Mouse (Mus musculus): ENCODE data around the gene Bdnf.

The Bdnf gene

GRCm38 (mm10) chr2:109674532-109674931, at the start of gene Bdnf:
TSS of gene Bdnf (plus strand) at chr2:109674700.
- DNase-seq (ENCODE audit: low spot score in 2 of 2): no peak

DNA sequence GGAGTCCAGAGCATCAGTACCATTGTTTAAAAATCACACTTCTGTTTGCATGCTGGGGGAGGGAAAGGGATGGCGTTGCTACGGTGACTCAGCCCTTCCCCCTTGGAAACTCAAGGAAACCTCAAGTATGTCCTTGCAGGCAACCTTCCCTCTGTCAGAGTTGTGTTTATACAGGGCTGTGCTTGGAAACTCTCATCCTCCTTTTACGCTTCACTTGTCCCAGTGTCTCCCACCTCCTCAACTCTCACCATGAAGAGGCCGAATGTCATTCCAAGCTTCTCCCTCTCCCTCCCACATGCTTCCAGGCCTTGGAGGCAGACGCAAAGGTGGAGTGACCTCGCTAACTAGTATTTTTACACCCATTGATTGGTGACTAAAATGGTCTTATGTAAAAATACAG, 47.6 kb upstream of the Bdnf start:
- DNase-seq (ENCODE audit: low spot score in 2 of 2): no peak

- DNase-seq (ENCODE audit: low spot score in 2 of 2): peak in 1 of 2 experiments; percentile 4
Observed at GRCm38 (mm10) chr2:109673509-109674455, 718 bp upstream of the Bdnf start.

GRCm38 (mm10) chr2:109675051-109675450, 551 bp downstream of the Bdnf start:
- DNase-seq (ENCODE audit: low spot score in 2 of 2): no peak

- peak in 1 of 2 experiments; percentile 36 for DNase-seq (ENCODE audit: low spot score in 2 of 2)
Observed at GRCm38 (mm10) chr2:109675973-109676617, 1.6 kb downstream of the Bdnf start.

GRCm38 (mm10) chr2:109676618-109676974, 2.1 kb downstream of the Bdnf start:
- DNase-seq (ENCODE audit: low spot score in 2 of 2): no peak

DNA sequence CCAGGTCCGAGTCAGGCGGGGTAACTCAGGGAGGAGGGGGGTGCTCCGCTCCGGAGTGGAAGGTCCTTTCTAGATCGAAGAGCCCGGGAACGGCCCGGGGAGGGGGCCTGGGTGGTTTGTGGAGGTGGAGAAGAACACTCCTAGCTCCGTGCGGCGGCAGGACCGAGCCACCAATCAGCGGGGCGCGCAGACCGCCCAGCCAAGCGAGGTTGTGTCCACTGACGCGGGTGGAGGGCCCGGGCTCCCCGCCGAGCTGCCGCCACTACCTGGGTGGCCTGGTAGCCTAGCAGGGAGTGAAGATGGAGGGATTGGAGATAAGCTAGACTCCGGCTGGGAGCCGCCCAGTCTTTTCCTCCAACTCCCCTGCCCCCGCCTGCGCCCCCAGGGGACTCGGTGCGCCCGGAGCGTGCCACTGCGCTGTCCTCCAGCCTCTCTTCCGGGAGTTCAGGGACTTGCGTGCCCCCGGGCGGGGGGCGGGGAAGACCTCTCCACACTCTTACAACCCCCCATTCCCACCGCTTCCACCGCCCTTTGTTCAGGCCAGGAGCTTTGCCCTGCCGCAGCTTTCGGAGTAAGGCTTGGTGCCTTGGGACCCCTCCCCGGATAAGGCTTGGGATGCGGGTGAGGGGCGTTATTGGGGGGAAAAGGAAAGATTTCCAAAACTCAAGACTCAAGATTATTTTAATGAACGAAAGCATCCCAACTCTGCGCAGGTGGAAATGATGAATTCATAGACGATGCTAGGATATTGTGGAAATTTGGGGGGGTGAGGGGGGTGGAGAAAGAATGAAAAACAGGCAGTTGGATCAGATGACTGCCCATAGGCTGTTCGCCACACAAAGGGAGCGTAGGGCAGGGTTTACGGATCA, 3.0 kb downstream of the Bdnf start:
- DNase-seq (ENCODE audit: low spot score in 2 of 2): peak in 1 of 2 experiments; percentile 53

DNA sequence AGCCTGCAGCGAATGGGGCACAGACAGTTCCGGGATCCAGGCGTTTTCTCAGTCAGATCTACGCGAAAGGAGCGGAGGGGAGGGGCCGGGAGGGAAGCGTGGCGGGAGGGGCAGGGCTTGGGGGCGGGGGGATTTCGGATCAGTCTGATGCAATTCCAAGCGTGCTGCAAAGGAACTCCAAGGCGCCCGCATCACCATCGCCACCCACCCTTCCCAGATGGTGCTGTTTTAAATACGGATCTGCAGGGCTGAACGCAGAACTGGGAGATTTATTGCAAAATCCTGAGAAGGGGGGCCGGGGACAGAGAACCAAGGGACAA, 3.5 kb downstream of the Bdnf start:
- peak; percentile 51 to 73 for DNase-seq (ENCODE audit: low spot score in 2 of 2)

DNA sequence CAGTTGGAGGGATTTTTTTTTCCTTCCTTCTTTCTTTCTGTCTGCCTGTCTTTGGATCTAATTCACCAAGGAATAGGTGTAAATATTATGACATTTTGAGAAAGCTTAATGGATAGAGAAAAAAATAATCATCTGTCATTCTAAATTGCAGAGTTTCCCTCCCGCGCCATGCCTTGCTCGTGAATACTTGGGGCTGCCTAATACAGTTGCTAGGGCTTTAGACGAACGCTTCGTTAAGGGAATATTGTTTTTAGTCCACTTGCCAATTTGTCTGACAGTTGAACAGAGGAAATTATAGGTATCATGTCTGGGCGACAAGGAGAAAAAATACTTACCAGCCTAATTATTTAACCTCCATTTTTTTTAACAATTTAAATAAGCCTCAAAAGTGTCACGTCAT, 4.0 kb downstream of the Bdnf start:
- no peak for DNase-seq (ENCODE audit: low spot score in 2 of 2)

GRCm38 (mm10) chr2:109679446-109679845, 4.9 kb downstream of the Bdnf start:
- DNase-seq (ENCODE audit: low spot score in 2 of 2): no peak

DNA sequence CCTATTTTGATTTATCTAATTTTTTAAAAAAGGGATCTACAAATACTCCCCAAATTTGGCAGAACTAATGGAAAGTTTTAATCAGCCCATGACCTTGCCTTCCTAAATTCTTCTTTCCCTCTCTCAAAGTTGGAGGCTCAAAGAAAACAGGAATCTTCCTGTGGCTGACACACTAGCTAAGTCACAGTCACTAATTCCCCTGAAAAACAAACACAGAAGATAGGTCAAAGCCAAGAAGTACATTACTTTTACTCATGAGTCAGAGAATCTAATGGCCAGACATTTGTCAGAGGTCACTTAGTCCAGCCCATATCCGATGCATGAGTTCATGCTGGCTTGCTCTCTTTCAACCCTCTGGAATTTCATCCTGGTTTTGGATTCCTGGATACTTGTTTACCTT, 6.6 kb downstream of the Bdnf start:
- DNase-seq (ENCODE audit: low spot score in 2 of 2): no peak

DNA sequence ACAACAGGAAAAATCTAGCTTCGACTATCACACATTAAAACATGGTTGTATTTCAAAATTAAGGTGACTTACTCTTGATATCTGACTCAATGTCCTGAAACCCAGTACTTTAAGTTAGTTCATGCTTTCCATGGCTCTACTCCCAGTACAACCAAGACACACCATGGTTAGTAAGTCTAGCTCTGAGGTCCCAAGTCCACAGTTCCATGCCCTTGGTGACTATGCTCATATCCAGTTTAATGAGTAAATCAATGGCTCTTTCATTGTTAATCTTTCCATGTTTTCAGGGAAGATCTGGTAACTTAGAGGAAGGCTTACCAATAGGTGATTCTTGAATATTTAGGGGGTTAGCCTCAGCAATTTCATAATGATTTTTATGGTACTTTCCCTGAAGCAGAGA, 14.2 kb downstream of the Bdnf start:
- DNase-seq (ENCODE audit: low spot score in 2 of 2): no peak

GRCm38 (mm10) chr2:109692266-109693177, 18.0 kb downstream of the Bdnf start:
- DNase-seq (ENCODE audit: low spot score in 2 of 2): peak in 1 of 2 experiments; percentile 11

GRCm38 (mm10) chr2:109693178-109694115, 18.9 kb downstream of the Bdnf start:
- peak in 1 of 2 experiments; percentile 33 for DNase-seq (ENCODE audit: low spot score in 2 of 2)

DNA sequence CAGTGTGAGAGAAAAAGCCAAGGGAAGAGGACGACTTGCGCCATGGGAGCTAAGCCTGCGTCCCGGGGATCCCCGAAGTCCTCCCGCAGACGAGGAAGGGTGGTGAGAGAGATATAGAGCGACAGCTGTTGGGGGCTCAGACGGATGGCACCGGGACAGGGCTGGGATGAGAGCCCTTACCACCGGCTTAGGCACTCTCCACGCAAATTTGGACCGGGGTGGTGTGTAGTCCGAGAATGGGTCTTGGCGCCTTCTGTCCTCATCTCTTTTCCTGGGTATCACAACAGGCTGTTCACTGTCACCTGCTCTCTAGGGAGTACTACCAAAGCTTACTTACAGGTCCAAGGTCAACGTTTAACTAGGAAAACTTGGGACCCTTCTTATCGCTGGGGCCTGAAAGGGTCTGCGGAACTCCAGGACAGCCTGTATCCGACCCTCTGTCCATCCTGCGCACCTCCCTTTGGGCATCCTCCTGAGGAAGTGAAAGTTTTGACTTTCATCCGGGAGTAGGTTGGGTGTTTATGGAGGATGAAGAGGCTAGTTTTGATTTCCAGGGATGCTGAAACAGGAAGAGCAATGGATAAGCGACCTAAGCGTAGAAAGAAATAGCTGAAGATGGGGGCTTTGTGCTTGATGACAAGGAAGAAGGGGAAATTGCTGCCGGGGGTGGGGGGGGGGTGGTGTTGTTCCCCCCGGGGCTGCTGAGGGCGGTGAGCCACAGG, 19.8 kb downstream of the Bdnf start:
- no peak for DNase-seq (ENCODE audit: low spot score in 2 of 2)

DNA sequence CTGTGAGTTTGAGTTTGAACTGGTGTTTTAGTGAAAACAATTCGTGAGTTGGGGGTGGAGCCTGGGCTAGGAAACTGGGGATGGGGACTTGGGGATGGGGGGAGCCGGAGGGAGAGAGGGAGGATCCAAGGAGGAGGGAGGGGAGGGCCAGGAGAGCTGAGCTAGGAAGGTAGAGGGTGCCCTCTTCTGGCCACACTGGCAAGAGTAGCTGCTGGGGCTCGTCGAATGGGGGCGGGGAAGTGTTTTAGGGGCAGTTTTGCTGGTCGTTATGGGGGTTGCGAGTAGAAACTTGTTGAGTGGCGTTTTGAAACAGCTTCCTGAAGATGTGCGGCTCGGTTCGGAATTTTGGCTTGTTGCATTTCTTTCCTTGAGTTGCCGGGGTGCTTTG, 20.3 kb downstream of the Bdnf start:
- peak; percentile 66 to 82 for DNase-seq (ENCODE audit: low spot score in 2 of 2)

- no peak for DNase-seq (ENCODE audit: low spot score in 2 of 2)
Observed at GRCm38 (mm10) chr2:109697151-109697550, 22.7 kb downstream of the Bdnf start.

GRCm38 (mm10) chr2:109700291-109700690, 25.8 kb downstream of the Bdnf start:
- no peak for DNase-seq (ENCODE audit: low spot score in 2 of 2)

- no peak for DNase-seq (ENCODE audit: low spot score in 2 of 2)
Observed at GRCm38 (mm10) chr2:109703588-109703987, 29.1 kb downstream of the Bdnf start.

Measured in cerebellum, postnatal 4 days (tissue).